Mouse (Mus musculus) kidney, postnatal 10 days (tissue): Measurements from ENCODE around the gene Epb41l4b.

Experiments
- DNase-seq: peaks from one replicate; pipeline ENCODE4 v3.0.0; 2021; ENCODE audit warnings: mixed read lengths

The Epb41l4b gene

DNA sequence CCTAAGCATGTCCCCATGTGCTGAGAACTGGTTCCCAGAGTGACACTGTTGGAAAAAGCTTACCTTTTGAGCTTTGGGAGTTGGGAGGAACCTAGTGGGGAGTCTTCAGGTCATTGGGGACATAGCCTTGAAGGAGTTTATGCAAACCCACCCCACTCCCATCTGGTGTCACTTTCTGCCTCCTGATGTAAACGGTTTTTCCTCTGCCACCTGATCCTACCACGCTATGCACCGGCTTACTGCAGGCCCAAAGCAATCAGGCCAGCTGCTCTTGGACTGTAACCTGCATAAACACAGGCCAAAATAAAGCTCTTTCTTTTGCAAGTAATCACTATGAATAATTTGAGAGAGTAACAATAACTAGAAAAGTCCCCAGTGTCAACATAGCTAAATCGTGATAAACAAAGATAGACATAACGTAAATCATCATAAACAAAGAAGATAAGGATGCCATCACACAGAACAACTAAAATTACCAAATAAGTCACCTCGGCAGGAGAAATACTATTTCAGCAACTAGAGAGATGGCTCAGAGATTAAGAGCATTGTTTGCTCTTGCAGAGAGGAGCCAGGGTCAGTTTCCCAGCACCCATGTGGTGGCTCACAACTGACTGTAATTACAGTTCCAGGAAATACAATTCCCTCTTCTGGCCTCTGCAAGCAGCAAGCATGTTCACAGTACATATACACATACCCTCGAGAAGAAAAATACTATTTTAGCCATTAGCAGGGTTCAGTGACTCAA lies 29.6 kb downstream of the Epb41l4b start:
- no peak for DNase-seq

GRCm38 (mm10) chr4:57111992-57112540 lies 31.2 kb downstream of the Epb41l4b start:
- DNase-seq: no peak

- DNase-seq: no peak
These were observed 31.8 kb downstream of the Epb41l4b start for GRCm38 (mm10) chr4:57111411-57111810.

- no peak for DNase-seq
These were observed 33.7 kb downstream of the Epb41l4b start for GRCm38 (mm10) chr4:57109543-57109942.

GRCm38 (mm10) chr4:57105339-57105738 lies 37.9 kb downstream of the Epb41l4b start:
- no peak for DNase-seq

GRCm38 (mm10) chr4:57103830-57104229 lies 39.4 kb downstream of the Epb41l4b start:
- no peak for DNase-seq

- DNase-seq: no peak
These were observed 42.1 kb downstream of the Epb41l4b start for GRCm38 (mm10) chr4:57101095-57101494.

DNA sequence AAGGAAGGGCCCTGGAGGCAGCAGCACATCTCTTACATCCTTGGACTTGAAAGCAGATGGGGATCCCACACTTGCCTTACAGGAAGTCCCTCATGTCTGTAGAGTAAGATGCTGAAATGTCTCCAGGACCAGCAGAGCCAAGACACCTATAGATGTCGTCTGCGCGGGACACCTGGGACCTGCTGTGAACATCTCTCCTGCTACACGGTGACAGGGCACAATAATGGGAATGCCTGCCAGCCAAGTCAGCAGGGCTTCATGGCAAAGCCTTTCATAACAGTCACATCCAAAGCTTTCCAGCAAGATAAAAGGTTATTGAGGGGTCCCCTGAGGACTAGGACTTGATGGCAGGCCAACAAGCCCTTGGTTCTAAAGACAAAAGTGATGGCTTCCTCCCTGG lies 45.8 kb downstream of the Epb41l4b start:
- no peak for DNase-seq

- no peak for DNase-seq
These were observed 47.7 kb downstream of the Epb41l4b start for GRCm38 (mm10) chr4:57095569-57095968.

- no peak for DNase-seq
These were observed 51.9 kb downstream of the Epb41l4b start for GRCm38 (mm10) chr4:57091363-57091762.

DNA sequence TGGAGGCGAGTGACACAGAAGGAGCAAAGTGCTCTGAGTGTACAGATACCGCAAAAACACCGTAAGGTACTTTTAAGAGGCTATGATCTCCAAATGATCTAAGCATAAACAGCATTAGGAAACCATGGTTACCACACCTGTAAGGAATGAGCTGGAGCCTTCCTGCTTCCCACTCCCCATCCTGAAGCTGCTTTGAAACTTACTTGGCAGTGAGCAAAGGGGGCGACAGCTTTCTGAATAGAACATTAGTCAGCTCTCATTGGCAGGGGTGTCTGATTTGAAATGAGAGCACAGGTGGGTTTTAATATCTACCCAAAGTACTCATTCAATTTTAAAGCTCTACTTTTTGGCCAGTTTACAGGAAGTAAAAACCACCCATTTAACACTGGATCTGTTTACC lies 54.9 kb downstream of the Epb41l4b start:
- no peak for DNase-seq

DNA sequence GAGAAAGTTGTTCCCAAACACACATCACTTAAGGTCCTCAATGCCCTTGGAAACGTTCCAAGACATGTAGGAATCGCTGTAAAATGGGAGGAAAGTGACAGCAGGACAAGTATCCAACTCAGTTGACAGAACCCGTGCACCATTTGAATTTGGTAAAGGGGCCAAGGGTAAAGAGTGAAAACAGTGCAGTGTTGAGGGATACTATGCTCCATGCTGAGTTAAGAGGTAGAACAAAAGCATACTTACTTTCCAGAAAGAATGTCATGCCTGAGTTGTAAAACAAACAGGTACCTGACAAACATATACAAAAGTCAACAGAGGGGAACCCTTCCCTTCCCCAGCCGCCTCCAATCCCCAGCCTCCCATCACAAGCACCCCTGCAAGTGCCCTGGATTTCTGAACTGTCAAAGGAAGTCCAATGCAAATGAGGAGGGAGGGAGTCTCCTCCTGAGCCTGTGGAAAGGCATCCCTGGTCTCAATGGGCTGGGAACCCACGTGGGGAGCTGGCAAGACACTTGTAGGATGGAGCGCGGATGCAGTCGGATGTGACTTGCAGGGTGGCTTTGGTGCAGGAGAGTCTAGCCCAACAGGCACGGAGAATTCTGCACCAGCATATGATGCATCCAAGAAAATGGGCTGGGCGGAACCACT lies 57.4 kb downstream of the Epb41l4b start:
- DNase-seq: peak; percentile 35

DNA sequence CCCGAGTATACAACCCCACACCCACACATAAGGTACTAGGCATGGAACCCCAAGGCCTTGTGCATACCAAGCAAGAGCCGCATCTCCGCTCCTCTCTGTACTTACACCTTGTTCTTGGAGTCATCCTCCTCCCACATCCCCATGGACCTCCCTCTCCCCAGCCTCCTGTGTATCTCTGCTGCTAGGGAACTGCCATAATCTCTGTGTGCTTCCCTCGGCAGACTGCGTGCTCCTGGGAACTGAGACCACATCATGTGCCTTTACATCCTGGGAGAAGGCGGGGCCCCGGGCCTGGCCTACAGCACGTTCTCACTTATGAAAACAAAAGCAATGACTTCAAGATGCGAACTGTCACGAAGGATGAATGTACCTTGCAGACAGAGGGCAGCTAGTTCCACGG lies 59.6 kb downstream of the Epb41l4b start:
- DNase-seq: no peak

DNA sequence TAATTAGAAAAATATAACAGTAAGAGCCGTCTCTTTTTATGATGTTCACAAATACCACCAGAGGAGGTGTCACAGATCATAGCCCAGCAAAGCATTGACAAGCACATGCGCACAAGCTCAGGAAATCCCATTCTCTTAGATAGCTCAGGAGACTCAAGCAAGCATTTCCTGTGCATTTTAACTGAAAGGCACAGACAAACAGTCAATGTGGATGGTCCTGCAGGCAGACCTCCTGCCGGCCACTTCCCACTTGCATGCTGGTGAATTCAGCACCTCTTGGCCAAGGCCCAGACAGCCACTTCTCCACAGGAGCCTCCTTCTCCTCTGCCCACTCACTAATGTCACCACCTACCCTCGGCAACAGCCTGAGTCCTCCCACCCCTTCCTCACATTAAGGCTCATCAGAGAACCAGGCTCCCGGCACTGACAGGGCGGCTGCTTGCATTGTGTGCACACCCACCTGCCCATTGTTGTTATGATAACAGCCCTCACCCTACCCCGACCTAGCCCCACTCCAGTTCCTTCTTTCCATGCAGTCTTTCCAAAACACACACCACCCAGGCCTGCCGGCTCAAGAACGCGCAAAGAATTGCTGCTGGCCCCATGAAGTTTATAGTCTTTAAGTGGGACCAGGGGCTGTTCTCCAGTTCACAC lies 60.3 kb downstream of the Epb41l4b start:
- no peak for DNase-seq

- peak; percentile 22 for DNase-seq
These were observed 61.8 kb downstream of the Epb41l4b start for GRCm38 (mm10) chr4:57081463-57081862.

- peak; percentile 38 for DNase-seq
These were observed 69.4 kb downstream of the Epb41l4b start for GRCm38 (mm10) chr4:57073843-57074242.

DNA sequence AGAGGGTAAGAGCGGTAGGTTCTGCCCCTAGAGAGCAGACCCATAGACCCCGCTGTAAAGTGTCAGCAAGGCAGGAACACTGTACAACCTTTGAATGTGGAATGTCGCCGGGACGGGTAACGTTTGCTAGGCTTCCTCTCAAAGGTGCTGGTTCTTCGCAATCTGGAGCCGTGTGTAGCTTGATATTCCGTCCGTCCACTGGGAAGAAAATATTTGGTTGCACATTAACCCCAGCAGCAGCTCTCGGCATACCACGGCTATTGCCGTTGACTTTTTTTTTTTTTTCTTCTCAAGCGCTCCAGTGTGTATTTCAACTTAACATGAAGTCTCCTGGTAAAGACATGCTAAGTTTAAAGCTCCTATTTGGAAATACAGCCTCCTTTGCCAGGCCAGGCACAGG lies 70.1 kb downstream of the Epb41l4b start:
- DNase-seq: peak; percentile 33

DNA sequence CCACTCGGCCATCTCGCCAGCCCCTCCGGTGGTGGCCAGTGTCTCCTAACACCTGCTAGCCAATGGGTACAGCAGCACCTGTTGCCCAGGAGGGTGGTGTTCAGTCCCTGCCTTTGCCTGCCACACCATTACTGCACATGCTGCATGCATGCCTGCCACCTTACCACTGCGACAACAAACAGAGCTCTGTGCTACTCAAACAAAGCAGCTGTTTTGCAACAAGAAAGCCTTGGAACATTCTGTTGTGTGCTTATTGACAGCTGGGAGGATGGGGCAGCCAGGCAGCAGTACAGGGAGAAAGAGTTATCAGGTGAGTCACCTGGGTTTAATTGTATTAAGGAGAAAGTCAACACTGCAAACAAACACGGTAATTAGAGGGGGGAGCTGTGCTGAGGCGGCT lies 72.6 kb downstream of the Epb41l4b start:
- no peak for DNase-seq

GRCm38 (mm10) chr4:57068397-57068796 lies 74.8 kb downstream of the Epb41l4b start:
- no peak for DNase-seq

- DNase-seq: no peak
These were observed 75.4 kb downstream of the Epb41l4b start for GRCm38 (mm10) chr4:57067801-57068200.

- no peak for DNase-seq
These were observed 76.3 kb downstream of the Epb41l4b start for GRCm38 (mm10) chr4:57066936-57067335.

DNA sequence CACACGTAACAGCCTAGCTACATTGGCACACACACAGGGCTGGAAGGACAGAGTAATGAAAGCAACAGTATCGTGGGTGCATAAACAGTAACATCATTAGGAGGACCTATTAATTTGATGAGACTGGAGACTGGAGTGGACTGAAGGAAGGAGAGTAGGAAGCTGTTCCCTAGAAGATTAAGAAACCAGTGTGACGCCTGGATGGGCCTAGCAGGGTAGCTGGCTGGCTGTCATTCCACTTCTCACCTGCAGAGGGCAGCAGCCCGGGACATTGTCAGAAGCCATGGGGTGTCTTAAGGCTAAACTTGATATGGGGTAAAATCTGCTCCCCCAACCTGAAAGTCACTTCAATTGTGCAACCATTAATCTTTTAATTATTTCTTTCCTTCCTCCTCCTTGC lies 78.0 kb downstream of the Epb41l4b start:
- peak; percentile 89 for DNase-seq

- DNase-seq: peak; percentile 18
These were observed 78.4 kb downstream of the Epb41l4b start for GRCm38 (mm10) chr4:57064830-57065229.
